Mouse (Mus musculus): Measurements from ENCODE around the gene Cmtm1.
"Not testable (repeated sequence)": the region's sequence is repeated elsewhere in the genome, so short reads cannot be mapped to it uniquely, and the experiment has no call there.

Gene Cmtm1

DNA sequence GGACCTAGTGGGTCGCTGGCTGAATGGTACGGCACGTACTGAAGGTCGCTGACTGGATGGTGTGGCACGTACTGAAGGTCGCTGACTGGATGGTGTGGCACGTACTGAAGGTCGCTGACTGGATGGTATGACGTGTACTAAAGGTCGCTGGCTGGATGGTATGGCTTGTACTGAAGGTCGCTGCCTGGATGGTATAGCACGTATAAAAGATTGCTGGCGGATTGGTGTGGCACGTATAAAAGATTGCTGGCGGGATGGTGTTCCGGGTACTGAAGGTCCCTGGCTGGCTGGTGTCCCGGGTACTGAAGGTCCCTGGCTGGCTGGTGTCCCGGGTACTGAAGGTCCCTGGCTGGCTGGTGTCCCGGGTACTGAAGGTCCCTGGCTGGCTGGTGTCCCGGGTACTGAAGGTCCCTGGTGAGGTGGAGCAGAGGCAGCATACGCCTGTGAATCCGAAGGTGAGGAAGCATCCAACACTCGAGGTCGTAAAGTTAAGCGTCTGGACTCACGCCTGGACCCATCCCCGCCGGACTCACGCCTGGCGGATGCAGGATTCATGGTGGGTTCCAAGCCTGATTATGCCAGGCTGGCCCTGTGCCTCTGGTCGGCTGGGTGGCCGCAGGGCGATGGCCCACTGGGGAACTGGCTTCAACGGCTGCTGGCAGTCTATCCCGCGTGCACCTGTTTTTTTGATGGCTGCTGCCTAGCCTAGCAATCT lies at the start of gene Cmtm1, which contains the start of gene Gm45711:
Gene Cmtm1, minus strand, starts transcription at position 705 of the 715 bp plus-strand sequence.
Gene Gm45711, minus strand, starts transcription at position 641 of the 715 bp plus-strand sequence.
- not testable (repeated sequence) for DNase-seq (ENCODE audit: extremely low read depth, low read depth, low spot score)

DNA sequence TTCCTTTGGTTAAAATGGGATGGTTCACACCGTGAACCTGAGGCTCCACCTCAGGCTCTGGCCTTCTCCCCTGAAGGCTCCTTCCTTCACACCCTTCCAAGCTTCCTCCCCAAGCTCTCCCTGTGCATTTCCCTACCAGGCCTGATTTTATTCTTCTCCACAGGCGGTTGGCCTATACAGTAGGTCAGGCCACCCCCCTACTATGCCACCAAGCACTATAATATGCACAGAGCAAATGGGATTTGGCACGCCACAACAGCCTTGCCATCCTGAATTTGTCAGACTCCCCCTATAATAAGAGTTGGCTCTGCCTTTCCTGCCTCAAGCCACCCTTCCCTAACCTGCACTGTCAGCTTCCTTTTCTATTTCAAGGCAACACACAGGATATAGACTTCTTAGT lies 48.7 kb upstream of the Cmtm1 start:
- DNase-seq (ENCODE audit: extremely low read depth, low read depth, low spot score), result no peak

GRCm38 (mm10) chr8:104354504-104354903 lies 44.6 kb upstream of the Cmtm1 start:
- DNase-seq (ENCODE audit: extremely low read depth, low read depth, low spot score), result no peak

- no peak for DNase-seq (ENCODE audit: extremely low read depth, low read depth, low spot score)
These were observed 43.2 kb upstream of the Cmtm1 start for GRCm38 (mm10) chr8:104353186-104353585.

DNA sequence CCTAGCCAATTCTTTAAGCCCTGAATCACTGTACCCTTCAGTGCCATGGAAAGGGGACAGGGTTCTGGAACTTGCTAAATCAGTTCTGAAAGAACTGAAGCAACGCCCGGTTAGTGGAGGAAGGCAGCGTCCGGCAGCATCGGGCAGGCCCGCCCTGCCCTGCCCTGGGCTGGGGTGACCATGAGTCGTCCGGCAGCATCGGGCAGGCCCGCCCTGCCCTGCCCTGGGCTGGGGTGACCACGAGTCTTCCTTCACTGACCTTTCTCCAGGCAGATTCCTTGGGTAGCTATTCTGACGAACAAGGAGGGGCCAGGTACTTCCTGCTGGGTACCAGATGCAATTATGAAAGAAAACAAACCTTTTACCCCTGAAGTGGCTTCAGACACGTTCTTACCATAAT lies 40.1 kb upstream of the Cmtm1 start:
- DNase-seq (ENCODE audit: extremely low read depth, low read depth, low spot score), result no peak

- no peak for DNase-seq (ENCODE audit: extremely low read depth, low read depth, low spot score)
These were observed 39.0 kb upstream of the Cmtm1 start for GRCm38 (mm10) chr8:104348971-104349370.

DNA sequence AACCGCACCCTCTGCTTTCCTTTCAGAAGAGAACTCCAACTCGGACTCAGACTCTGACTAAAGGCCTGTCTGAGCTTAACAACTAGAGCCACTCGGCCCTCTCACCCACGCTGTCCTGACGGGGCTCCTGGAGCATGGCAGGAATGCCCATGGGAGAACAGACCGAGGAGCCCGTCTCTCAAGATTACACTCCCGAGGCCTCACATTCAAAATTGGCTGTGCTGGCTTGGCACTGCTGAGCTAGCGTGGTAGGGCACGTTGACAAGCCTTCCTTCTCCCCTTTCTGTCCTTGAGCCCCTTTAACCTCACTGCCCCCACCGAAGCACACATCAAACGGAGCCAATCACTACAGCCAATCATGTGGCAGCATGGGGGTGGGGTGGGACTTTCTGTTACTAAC lies 36.8 kb upstream of the Cmtm1 start:
- no peak for DNase-seq (ENCODE audit: extremely low read depth, low read depth, low spot score)

GRCm38 (mm10) chr8:104344622-104345021 lies 34.7 kb upstream of the Cmtm1 start:
- no peak for DNase-seq (ENCODE audit: extremely low read depth, low read depth, low spot score)

GRCm38 (mm10) chr8:104343957-104344356 lies 34.0 kb upstream of the Cmtm1 start:
- no peak for DNase-seq (ENCODE audit: extremely low read depth, low read depth, low spot score)

DNA sequence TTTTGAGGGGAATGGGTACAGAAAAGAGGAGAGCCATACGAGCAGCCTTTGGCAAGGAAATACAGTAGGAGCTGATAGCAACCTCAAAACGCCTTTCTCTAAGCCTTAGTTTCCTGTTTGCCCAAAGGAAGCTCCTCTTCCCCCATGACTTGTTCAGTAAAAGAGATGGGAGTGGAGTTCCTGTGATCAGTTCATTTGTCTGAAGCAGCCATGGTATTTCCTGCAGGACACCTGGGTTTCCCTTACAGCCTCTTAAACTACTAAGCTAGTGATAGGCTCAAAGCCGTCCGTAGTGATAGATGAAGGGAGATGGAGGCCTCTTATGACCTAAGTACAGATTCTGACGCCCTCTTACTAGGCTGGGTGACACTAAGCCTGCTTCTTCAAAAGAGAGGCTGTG lies 32.5 kb upstream of the Cmtm1 start:
- DNase-seq (ENCODE audit: extremely low read depth, low read depth, low spot score), result no peak

DNA sequence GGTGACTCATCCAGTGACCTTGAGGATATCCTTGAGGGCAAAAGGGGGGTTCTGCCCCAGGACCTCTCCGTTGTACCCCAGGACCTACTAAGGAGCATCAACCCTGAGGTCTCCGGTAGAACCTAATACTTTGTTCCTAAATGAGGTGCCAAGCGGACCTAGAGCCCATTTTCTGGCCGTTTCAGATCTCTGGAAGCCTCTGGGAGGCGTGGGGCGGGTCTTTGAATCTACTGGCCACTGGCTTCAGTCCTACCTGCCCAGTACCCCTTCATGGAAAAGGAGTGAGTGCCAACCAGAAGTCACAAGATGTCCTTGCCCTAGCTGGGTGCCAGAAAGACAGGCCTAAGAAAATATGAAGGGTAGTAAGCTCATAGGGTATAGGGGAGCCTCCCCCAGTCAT lies 31.7 kb upstream of the Cmtm1 start:
- no peak for DNase-seq (ENCODE audit: extremely low read depth, low read depth, low spot score)

DNA sequence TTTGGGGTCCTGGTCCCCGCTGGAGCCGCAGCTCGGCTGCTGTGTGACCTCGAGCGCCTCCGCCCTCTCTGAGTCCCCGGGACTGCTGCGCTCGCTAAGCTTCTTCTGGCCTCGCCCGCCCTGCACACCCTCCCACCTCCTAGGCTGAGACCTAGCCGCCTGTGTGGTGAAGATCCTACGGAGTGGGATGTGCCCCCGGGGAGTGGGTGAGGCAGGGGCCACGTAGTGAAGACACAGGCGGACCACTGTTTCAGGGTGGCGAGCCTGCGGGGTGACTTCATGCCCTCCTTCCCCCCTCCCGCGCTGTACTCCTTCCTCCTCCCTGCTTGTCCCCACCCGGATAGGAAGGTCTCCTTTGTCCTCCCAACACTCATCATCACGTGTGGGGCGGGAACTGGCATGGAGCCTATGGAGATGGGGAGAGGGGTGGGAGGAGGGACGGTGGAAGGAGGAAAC lies 31.2 kb upstream of the Cmtm1 start:
- no peak for DNase-seq (ENCODE audit: extremely low read depth, low read depth, low spot score)

- no peak for DNase-seq (ENCODE audit: extremely low read depth, low read depth, low spot score)
These were observed 30.5 kb upstream of the Cmtm1 start for GRCm38 (mm10) chr8:104340233-104341105.

DNA sequence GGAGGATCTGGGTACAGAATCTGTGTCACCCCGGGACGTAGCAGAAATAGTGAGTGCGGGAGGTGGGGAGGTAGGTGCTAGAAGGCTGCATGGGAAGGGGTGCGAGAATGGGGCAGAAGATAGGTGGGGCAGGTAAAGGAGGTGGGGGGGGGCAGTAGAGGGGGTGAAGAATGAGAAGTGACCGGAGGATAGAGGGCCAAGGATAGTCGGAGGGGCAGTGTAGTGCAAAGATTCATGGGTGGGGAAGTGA lies 30.0 kb upstream of the Cmtm1 start:
- DNase-seq (ENCODE audit: extremely low read depth, low read depth, low spot score), result no peak

- DNase-seq (ENCODE audit: extremely low read depth, low read depth, low spot score), result no peak
These were observed 29.5 kb upstream of the Cmtm1 start, which contains the start of gene Cmtm3 for GRCm38 (mm10) chr8:104339229-104339982. TSS of gene Cmtm3 (plus strand) at chr8:104339410.

DNA sequence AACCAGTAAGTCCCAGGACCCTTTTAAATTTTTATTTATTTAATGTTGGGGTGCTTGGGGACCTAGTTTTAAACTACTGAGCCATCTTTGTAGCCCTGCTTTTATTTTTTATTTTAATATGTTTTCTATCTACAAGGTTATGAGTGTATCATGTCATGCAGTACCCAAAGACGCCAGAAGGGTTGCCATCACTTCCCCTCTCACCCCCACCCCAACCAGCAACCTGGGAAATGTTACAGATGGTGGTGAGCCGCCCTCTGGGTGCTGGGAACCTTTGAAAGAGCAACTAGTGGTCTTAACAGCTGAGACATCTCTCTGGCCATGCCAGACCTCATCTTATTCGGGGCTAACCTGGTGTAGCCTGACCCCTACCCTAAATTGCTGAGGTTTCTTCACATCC lies 27.9 kb upstream of the Cmtm1 start:
- DNase-seq (ENCODE audit: extremely low read depth, low read depth, low spot score), result no peak

DNA sequence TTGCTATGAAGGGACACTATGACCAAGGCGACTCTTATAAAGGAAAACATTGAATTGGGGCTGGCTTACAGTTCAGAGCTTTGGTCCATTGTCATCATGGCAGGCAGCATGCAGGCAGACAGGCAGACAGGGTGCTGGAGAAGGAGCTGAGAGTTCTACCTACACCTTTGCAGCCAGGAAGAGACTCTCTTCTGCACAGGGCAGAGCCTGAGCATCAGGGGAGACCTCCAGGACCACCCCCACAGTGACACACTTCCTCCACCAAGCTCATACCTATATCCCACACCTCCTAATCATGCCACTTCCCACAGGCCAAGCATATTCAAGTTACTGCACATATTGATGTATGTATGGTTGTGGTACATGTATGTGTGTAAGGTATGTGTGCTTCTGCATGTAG lies 26.9 kb upstream of the Cmtm1 start:
- DNase-seq (ENCODE audit: extremely low read depth, low read depth, low spot score), result no peak

DNA sequence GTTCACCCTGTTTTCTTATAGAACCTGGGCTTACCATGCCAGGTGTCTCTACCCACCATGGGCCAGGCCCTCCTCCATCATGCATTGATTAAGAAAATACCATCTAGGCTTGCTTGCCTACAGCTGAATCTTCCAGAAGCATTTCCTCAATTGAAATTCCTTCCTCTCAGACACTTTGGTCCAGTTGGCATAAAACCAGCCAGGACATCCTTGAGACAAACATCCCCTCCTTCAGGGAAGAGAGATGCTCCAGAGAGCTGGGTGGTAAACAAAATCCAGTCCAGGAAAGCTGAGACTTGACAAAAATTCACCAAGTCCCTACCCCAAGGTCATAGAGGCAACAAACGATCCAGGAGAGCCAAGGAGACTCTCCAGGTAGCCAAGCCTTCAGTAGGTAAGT lies 24.3 kb upstream of the Cmtm1 start:
- no peak for DNase-seq (ENCODE audit: extremely low read depth, low read depth, low spot score)

- no peak for DNase-seq (ENCODE audit: extremely low read depth, low read depth, low spot score)
These were observed 23.8 kb upstream of the Cmtm1 start for GRCm38 (mm10) chr8:104333786-104334185.

- DNase-seq (ENCODE audit: extremely low read depth, low read depth, low spot score), result no peak
These were observed 23.0 kb upstream of the Cmtm1 start for GRCm38 (mm10) chr8:104332665-104333631.

Data from fat pad, adult 2 months (tissue).